Mouse (Mus musculus): Measurements from ENCODE around the gene Lpar2.

DNA sequence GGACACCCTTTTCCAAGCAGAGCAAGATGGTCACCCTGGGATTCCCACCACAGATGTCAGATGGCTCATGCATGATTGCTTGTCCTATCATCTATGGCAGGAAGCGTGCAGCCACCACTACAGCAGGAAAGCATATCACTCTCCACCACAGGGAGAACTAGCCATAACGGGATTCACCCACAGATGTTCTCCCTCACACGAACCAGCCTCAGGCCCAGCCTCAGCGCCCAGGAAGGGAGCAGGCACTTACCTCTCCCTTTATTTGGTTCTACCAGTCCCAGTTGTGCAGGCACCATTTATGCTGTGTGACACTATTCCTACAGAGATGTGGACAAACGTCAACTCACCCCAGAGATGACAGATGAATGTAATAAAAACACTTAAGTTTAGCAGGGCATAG lies 33.1 kb upstream of the Lpar2 start:
- TF ChIP-seq MYOD1 (IDR thresholded peaks at IDR 0.05; ENCODE audit: control insufficient read depth in 1 of 3, insufficient read length in 2 of 3, low read depth in 2 of 3) (no peak), POLR2A (IDR thresholded peaks at IDR 0.05; ENCODE audit: insufficient read length, low read depth) (no peak), MAX (IDR thresholded peaks at IDR 0.05; ENCODE audit: low read depth) (no peak), POLR2AphosphoS2 (IDR thresholded peaks at IDR 0.05; ENCODE audit: insufficient read length, low read depth) (no peak), MYOG (IDR thresholded peaks at IDR 0.05; ENCODE audit: control insufficient read depth in 1 of 3, insufficient read depth in 1 of 3, insufficient read length in 2 of 3, low read depth in 2 of 3) (no peak), CEBPB (IDR thresholded peaks at IDR 0.05; ENCODE audit: insufficient read depth, poor library complexity, severe bottlenecking) (no peak), TCF12 (IDR thresholded peaks at IDR 0.05; ENCODE audit: insufficient read depth, poor library complexity, severe bottlenecking) (no peak), E2F4 (IDR thresholded peaks at IDR 0.05; ENCODE audit: insufficient read depth) (no peak), USF1 (IDR thresholded peaks at IDR 0.05; ENCODE audit: low read depth) (no peak), TCF3 (IDR thresholded peaks at IDR 0.05; ENCODE audit: insufficient read length, low read depth) (no peak)
